Mouse (Mus musculus) left cerebral cortex, adult 18-20 months (tissue): ENCODE data around the gene Eid2. TPM values are rescaled to one million over a fixed set of nuclear protein-coding genes. Genes with fewer than 3 reads are reported as not detected.
"Not testable (repeated sequence)": the region's sequence is repeated elsewhere in the genome, so short reads cannot be mapped to it uniquely, and the experiment has no call there.

Source experiments
- DNase-seq, 2 experiments: peaks; one replicate each; pipeline ENCODE4 v3.0.0; 2021 to 2022; ENCODE audit warnings: low spot score in 2 of 2, mixed read lengths in 1 of 2
- long read RNA-seq, 2 experiments: library from polyadenylated mRNA; stranded (forward); transcript quantifications; one replicate each; pipeline ENCODE4 v2.0.0; 2021
- total RNA-seq, 2 experiments: library from RNA; stranded (reverse); gene quantifications; 2 replicates each; pipeline ENCODE4 v1.2.3; 2021

Gene Eid2
- total RNA-seq = 10 to 100 TPM; 62.3 to 65.2 TPM
- long read RNA-seq, experiment 1, transcript Eid2-201 (1 exons, 1,392 nt) = major isoform, 96 of 96 reads
- long read RNA-seq, experiment 1, partial matches to known transcripts = 0 of 96 reads
- long read RNA-seq, experiment 1, other reads (novel, unspliced or antisense) = 0 of 96 reads
- long read RNA-seq, experiment 2, transcript Eid2-201 (1 exons, 1,392 nt) = major isoform, 99 of 99 reads
- long read RNA-seq, experiment 2, partial matches to known transcripts = 0 of 99 reads
- long read RNA-seq, experiment 2, other reads (novel, unspliced or antisense) = 0 of 99 reads

DNA sequence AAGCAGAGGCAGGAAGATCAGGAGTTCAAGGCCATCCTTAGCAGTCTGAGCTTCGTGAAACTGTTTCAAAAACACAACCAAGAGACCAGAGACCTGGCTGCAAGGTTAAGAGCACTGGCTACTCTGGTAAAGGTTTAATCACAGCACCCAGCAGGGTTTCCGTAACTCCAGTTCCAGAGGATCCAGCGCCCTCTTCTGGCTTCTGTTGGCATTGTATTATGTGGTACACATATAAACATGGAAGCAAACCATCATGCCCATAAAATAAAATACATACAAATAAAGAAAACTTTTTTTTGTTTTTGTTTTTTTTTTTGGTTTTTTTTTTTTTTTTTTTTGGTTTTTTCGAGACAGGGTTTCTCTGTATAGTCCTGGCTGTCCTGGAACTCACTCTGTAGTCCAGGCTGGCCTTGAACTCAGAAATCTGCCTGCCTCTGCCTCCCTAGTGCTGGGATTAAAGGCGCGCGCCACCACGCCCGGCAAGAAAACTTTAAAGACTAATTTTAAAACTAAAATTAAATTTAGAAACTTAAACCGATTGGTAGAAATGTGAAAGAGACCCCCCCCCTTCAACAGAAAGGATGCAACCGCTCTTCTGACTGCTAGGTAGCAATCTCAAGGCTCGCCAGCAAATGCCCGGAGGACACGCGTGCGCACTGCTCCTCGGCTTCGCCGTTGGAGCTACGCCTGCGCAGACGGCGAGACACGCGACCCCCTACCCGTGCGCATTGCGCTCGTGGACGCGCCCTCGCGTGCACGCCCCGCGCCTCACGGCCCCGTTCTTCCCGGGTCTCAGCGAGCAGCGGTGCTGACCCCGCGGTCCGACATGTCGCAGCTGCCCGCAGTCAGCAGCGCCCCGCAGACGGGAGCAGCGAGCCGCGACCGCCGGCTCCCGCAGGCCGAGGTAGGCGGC lies at the start of gene Eid2:
Eid2 (plus strand) TSS at position 753 of the 913 bp plus-strand sequence.
- DNase-seq = peak; percentile 91 to 93

DNA sequence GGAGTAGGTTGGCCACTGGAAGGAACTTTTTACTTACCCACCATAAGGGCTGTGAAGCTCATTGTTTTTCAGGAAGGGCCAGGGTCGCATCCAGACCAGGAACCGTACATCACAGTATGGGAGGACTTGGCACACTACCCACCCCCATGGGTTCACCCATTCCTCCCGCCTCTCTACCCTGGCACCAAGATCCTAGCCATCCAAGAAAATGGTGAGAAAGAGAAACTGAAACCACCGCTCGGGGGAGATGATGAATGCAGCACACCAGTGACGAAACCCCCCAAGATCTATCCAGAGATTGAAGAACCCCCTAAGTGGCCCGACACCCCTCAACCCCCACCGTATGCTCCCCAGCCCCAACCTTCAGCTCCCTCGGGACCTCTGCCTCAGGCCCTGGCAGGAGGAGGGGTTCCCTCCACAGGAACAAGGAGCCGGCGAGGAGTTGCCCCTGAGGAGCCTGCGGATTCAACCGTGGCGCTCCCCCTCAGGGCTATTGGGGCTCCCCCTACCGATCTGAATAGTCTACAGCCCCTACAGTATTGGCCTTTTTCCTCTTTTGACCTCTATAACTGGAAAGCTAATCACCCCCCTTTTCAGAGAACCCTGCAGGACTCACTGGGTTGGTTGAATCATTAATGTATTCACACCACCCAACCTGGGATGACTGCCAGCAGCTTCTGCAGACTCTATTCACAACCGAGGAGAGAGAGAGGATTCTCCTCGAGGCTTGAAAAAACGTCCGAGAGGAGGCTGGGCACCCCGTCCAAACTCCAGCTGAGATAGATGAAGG lies 48.5 kb upstream of the Eid2 start:
- peak; percentile 49 to 57 for DNase-seq

DNA sequence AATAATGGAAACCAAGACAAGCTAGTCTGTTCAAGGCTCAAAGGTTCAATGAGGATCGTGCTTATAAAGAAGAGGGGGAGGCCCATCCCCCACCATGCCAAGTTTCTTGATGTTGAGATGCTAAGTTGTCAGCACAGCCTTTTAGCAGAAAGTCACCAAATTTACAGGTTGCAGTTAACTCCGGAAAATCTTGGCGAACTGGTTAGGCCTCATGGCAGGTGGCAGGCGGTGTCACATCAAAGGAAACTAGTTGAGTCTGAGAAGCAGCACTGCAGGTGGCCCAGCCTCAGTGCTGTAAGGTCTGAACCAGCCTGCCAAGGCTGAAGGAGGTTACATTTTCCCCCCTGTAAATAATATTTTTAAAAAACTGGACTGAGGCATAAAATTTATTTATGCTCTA lies 40.8 kb upstream of the Eid2 start:
- DNase-seq = not testable (repeated sequence)

DNA sequence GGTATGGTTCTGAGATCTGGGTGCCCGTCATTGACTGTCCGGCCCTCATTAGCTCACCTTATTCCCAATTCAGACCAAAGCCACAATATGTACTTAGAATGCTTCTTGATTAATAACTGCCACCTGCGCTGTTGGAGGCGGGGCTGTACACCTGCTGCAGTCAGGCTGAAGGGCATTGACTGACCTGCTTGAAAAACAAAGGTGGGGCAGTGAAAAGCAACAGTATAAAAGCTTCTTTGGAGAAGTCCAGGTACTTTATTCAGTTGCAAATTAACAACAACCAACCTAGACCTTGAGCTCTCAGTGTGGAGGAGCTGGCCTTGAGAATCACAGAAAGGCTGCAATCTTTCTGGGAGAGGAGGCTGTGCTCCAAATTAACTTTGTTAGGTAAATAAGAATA lies 40.3 kb upstream of the Eid2 start:
- not testable (repeated sequence) for DNase-seq

DNA sequence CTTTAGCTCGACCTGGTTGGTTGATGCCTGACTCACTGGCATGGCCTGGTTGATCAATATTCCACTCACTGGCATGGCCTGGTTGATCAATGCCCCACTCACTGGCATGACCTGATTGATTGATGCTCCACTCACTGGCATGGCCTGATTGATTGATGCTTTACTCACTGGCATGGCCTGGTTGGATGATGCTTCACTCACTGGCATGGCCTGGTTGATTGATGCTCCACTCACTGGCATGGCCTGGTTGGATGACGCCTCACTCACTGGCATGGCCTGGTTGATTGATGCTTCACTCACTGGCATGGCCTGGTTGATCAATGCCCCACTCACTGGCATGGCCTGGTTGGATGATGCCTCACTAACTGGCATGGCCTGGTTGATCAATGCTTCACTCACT lies 23.7 kb upstream of the Eid2 start:
- DNase-seq = not testable (repeated sequence)

DNA sequence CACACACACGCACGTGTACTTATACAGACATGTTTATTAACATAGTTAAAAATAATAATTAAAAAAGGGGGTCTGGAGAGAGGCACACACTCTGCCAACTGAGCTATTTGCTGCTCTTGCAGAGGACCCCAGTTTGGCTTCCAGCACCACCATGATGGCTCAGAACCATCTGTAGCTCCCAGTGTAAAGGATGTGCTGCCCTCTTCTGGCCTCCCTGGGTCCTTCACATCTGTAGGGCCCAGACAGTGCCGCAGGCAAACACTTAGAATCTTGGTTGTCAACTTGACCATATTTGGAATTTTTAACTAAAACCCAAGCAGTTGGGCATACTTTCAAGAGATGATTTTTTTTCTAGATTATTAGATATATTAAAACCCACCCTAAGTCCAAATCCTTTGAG lies 18.7 kb upstream of the Eid2 start:
- no peak for DNase-seq

DNA sequence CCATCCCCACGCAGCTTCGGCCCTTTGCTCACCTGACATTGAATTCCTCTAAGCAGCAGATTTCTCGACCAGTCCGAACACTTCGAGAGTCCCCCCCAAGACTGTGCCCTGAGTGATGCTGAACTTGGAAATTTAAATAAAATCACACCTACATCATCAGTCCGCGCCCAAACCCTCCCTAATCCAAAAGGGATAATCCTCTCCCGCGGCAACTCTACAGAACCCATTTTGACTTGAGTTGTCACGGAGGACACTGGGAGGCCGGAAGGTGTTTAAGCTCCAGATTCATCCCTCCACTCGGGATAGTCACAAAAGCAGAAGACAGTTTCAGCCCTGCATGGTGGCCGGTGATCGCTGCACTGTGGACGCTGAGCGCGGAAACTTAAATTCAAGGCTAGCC lies 15.7 kb upstream of the Eid2 start:
- no peak for DNase-seq

DNA sequence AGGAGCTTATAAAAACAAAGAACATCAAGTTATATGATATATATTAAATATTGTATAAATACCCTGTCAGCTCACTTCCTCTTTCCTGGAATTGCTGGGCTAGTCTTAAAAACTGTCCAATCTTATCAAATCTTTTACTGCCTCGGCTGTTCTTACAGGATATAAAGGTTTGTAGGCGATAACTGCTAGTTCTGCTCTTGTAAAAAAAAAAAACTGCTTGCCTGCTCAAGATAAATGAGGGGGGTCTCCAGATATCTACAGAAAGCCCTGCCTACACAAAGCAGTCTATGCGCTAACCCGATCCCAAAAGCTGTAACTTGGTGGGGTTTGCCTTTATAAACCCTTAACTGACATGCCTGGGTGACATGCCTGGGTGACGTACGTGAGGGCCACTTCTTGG lies 13.1 kb upstream of the Eid2 start:
- DNase-seq = no peak

DNA sequence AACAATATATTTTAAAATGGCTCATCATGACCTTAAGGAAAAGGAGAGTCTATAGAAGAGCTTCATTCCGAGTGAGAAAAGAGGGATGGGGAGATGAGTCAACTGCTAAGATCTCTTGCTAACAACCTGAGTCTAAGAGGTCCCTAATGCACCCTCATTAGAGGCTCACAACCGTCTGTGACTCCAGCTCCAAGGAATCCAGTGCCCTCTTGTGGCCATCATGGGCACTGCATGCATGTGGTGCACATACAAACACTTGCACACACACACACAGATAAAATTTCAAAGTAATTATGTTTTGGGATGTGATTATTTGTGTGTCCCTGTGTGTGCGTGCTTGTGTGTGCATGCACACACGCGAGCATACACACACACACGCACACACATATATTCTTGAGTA lies 12.2 kb upstream of the Eid2 start:
- no peak for DNase-seq

DNA sequence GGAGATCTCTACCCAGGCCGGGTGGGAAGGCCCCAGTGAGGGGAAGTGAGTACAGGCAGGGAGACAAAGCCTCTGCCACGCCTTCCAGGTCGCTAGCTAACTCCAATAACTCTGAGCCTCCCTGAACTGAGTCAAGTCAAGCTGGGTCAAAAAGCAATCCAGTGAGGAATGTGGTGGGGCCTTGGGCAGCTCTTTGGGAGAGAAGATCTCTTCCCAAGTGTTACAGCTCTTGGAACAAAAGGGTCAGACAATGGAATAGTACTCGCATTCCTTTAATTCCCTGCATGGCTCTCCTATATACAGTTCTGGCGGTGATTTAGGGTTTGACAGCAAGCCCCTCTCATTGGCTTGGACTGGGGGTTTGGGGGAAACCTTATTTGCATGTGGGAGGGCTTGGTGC lies 4.8 kb upstream of the Eid2 start:
- DNase-seq = no peak

DNA sequence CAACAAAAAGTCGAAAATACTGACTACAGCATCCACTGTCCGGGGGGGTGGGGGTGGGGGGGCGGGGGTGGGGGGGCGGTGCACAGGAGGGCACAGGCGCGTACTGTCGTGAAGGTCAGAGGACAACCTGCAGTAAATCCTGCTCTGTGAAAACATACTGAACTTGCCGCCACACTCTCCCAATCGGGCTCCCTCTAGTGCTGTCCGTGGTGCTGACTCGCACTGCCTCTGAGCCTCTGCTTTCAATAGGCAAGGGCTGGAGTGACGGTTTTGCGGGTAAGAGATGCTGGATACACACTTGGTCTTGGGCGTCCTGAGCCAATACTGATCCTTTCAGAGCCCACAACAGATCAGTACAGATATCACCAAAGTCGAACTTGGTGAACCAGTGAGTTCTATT lies 3.9 kb upstream of the Eid2 start:
- DNase-seq = peak in 1 of 2 experiments; percentile 12

DNA sequence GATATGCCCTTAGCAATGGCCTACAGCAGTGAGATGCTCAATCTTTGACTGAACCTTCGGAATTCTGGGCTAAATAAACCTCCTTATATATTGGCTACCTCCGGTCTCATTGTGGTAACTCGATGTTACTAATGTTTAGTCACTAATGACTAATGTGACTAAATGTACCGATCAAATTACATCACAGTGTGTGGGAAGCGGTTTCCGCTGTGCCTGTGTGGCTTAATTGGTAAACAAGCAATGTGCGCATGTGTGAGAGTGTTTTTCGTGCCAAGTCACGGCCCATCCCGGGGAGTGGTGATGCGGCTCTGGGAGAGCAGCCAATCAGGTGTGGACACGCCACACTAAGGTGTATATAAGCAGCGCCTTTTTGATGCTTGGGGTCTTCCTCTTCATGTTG lies 2.3 kb upstream of the Eid2 start:
- DNase-seq = no peak

DNA sequence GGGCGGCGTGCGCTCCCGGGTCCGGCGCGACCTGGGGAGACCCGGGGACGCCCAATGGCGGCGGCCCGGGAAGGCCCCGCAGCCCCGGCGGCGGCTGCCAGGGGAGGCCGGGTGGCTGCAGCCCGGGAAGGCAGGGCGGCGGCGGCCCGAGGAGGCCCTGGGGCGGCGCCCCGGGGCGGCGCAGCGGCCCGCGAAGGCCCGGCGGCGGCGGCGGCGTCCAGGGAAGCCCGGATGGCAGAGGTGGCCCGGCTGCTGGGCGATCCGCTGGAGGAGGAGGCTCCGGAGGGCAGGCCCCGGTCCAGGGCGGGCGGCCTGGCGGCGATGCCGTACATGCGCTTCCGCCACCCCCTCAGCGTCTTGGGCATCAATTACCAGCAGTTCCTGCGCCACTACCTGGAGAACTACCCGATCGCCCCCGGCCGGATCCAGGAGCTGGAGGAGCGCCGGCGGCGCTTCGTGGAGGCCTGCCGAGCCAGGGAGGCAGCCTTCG lies 406 bp downstream of the Eid2 start:
- DNase-seq = peak; percentile 59 to 65

DNA sequence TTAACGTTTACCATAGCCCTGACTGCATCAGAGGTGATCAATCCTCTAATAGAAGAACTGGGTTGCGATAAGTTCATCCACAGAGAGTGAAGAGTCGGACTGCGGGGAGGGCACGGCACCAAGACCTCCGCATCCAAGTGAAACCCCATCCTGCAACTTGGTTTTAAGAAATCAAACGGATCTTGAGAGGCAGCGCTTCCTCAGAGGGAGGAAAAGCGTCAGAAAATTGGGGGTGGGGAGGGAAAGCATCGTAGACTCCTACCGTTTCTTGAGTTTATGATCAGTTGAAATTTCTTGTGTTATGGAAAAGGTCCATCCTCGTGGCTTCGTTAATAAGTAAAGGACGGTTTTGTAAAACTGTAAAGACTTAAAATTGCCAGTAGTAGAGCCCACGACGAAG lies 895 bp downstream of the Eid2 start:
- DNase-seq = no peak

DNA sequence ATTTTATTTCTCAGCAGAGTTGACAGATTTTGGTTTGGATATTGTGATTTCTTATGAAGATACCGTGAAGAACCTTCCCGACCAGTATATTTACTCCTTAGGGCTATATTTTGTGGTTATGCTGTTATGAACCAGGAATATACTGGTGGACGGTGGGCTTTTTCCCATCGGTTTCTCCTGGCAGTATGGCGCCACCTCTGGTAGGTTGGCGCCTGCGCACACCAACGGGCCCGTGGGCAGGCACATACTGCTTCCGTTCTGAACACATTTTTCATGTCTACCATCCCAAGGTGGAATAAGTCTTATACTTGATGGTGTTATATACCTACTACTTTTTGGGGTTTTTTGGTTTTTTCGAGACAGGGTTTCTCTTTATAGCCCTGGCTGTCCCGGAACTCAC lies 1.7 kb downstream of the Eid2 start:
- DNase-seq = no peak

DNA sequence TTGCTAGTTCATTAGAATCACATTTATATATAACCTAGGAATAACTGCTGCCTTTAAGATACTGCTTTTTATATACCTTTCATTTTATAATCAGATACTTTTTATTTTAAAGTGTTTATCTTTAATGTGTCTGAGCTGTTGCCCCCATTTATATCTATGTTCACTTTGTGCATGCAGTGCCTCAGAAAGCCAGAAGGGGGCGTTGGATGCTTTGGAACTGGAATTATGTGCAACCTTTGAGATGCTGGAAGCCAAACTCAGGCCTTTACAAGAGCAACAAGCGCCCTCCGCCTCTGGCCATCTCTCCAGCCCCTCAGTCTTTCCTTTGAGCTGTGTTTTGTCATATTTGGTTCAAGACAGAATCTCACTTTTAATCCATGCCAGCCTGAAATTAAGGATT lies 4.1 kb downstream of the Eid2 start:
- no peak for DNase-seq

DNA sequence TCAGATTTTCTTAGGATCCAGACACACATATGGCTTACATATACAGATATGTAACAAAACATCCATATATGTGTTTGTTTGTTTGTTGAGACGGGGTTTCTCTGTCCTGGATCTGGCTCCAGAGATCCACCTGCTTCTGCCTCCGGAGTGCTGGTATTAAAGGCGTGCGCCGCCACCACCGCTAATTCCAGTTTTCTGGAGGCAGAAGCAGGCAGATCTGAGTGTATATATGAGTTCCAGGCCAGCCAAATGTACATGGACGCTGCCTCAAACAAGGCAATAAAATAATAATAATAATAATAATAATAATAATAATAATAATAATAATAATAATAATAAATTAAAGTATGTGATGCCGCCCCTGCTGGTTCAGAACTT lies 9.5 kb downstream of the Eid2 start:
- no peak for DNase-seq

DNA sequence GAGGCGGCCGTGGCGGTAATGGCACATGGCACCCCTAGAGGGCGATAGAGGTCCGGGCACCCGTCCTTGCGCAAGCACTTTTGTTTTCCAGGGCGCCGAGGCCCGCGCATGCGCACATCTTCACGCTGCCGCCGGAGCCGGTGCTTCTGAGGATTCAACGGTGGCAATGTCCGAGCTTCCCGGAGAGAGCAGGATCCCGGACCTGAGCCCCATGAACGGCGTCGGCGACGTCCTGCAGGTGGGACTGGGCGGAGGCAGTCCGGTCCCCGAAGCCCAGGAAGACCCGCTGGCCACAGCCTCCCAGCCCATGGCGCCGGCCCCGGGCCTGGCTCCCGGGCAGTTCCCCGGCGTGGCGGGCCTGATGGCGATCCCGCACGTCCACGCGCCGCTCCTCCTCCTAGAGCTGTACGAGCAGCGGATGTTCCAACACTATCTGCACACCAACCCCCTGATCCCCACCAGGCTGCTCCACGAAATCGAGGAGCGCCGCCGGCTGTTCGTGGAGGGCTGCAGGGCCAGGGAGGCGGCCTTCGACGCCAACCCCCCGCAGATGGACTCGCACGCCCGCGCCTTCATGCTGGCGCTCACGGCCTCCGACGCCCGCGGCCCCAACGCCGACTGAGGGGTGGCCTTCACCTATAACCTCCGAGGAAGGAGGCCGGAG lies 10.1 kb downstream of the Eid2 start, which contains the start of gene Eid2b:
Eid2b (plus strand) TSS at position 125 of the 664 bp plus-strand sequence.
- peak; percentile 97 for DNase-seq

DNA sequence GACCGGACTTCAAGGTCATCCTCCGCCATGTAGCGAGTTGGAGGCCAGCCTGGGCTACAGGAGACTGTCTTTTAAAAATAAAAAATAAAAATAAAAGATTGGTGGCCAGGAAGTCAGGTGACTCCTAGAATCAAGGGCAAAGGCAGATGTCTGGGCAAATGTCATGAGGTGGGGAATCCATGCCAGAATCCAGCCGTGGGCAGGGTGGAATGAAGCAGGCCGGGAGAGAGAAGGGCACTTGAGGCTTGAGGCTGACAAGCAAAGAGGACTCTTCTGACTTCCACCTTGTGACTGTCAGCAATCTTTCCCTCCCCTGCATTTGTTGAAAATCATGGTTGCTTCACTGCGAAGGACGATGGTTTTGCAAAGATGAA lies 10.6 kb downstream of the Eid2 start:
- DNase-seq = no peak

DNA sequence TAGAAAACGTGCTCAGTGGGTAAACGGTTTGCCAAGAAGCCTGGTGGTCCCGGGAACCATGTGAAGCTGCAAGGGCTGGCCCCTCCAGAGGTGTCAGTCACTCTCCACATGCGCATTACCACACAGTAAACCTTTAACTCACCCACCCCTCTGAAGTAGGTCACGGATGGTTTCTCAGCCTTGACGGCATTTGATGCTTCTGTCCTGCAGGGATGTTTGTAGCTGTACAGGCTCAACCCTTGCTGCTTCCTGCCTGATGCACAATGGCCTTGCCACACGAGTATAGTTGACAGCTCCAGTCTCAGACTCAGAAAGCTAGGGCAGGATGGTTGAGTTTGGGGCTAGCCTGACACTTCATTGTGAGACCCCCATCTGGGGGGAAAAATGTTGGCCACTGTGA lies 12.9 kb downstream of the Eid2 start:
- no peak for DNase-seq

DNA sequence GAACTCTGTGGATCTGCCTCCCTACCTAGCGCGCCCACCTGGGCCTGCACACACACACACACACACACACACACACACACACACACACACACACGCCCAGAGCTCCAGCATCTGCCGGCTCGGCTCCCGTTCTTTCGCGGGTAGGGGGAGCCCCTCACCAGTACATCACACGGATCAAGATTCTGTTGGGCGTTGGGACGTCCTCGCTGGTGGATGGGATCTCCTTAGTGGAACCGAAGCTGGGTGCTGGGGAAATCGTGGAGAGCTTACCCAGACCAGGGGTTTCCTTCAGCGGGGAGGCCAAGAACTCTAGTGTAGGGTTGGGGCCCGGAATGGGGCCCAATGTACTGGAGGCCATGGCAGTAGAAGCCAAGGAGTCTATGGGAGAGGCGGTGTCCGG lies 22.5 kb downstream of the Eid2 start:
- DNase-seq = no peak
